27 mouse cellular contexts compared by ENCODE assay signal in the genomic region with DNA sequence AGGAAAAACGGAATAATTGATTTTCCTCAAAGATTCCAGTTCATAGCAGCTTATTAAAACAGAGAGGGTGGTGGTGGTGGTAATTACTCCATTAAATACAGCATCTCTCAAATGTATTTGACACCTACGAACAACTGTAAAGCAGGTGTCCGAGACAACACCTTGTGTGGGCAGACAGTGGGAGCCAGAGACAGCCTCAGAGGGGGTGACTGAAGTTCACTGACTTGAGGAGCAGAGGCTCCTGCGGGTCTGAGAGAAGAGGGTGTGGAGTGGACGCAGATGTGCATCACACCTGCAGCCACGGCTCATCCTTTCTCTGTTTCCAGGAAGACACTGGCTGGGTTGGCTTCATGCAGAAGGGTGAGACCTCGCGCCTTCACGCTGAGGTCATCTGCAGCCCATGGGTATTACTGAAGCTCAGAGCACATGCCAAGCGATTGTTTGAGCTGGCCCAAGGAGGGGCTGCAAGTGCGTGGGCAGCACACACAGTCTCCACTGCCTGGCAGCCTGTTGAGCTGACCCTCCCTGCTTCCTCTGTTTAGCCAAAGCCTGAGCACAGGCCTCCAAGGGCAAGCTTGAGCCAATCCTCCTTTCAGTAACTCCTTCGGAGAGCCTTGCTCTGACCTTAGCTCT.
DNase-seq lines count a peak whose midpoint lies in the region; ATAC-seq and TF ChIP-seq lines count a peak whose summit lies in the region.
"Had no signal": no experiment of that assay in that cellular context is flagged by ENCODE, and none has a peak within 500 bp of the region (broad histone marks: within the 10 kb centered on the region; RNA-seq: fewer than 3 reads in every experiment).

No protein-coding gene starts in this region.

- no peaks in the 10 kb centered on the region for H3K36me3 ChIP-seq in heart, embryonic 11.5 days (ENCODE audit: control insufficient read depth, insufficient read depth, low read length)
- no peaks in the 10 kb centered on the region for H3K36me3 ChIP-seq in midbrain, embryonic 15.5 days (replicated peaks)
- no peaks in the 10 kb centered on the region for H3K36me3 ChIP-seq in midbrain, embryonic 10.5 days
- H3K36me3 ChIP-seq: neural tube, embryonic 13.5 days had no signal

- no peak for ATAC-seq in heart, embryonic 11.5 days (replicated peaks; ENCODE audit: insufficient number of reproducible peaks, low FRiP score, low TSS enrichment)
- 0 out of 2 replicates have a peak, but pooled peaks have one; percentile 37 for ATAC-seq in midbrain, embryonic 15.5 days (replicated peaks)
- ATAC-seq: CD4-positive, CD25-positive, alpha-beta regulatory T cell, adult 4 months; forebrain, embryonic 14.5 days had no signal

- no peak overlapping the region for H3K9ac ChIP-seq in heart, embryonic 11.5 days (ENCODE audit: low read depth, low read length)
- H3K9ac ChIP-seq in midbrain, embryonic 15.5 days = no peak overlapping the region
- H3K9ac ChIP-seq: embryonic facial prominence, embryonic 12.5 days; liver, embryonic 14.5 days; lung, embryonic 14.5 days; neural tube, embryonic 13.5 days had no signal

- TF ChIP-seq CTCF in left cerebral cortex, adult 2 months (IDR thresholded peaks at IDR 0.05) = no peak

- DNase-seq in heart, adult 11 months = peak; percentile 92
- no peak for DNase-seq in left cerebral cortex, adult 2 months (ENCODE audit: extremely low spot score in 1 of 2, low spot score in 2 of 2)
- DNase-seq in left cerebral cortex, adult 18-20 months (ENCODE audit: low spot score in 2 of 2) = no peak
- no peak for DNase-seq in midbrain, embryonic 10.5 days (ENCODE audit: low spot score)
- DNase-seq in skeletal muscle tissue, adult 2 months (ENCODE audit: low read depth, low spot score) = peak; percentile 71
- no peak for DNase-seq in layer of hippocampus, postnatal 25 days (ENCODE audit: extremely low spot score in 1 of 2, low spot score in 1 of 2)
- DNase-seq: adrenal gland, postnatal 14 days; cerebellum, adult 11 months; cerebellum, adult 9-11 months; embryo, embryonic 11 days; heart, adult 2 months; heart, postnatal 10 days; kidney, adult 18-20 months; kidney, postnatal 4 days; layer of hippocampus, postnatal 36 days; liver; lung, embryonic 14.5 days had no signal

- H3K4me2 ChIP-seq in heart, embryonic 11.5 days = no peak overlapping the region
- no peak overlapping the region for H3K4me2 ChIP-seq in midbrain, embryonic 15.5 days
- H3K4me2 ChIP-seq: embryonic facial prominence, embryonic 12.5 days; heart, embryonic 13.5 days; lung, embryonic 14.5 days; neural tube, embryonic 13.5 days had no signal

- H3K27me3 ChIP-seq in heart, embryonic 11.5 days (ENCODE audit: control insufficient read depth, insufficient read depth, low read length) = no peaks in the 10 kb centered on the region
- H3K27me3 ChIP-seq in midbrain, embryonic 15.5 days (replicated peaks) = no peaks in the 10 kb centered on the region
- no peaks in the 10 kb centered on the region for H3K27me3 ChIP-seq in midbrain, embryonic 10.5 days (ENCODE audit: low read depth, poor library complexity, severe bottlenecking)
- H3K27me3 ChIP-seq: embryonic facial prominence, embryonic 12.5 days; neural tube, embryonic 13.5 days had no signal

- no peaks in the 10 kb centered on the region for H3K9me3 ChIP-seq in heart, embryonic 11.5 days (replicated peaks; ENCODE audit: control insufficient read depth, low read length)
- no peaks in the 10 kb centered on the region for H3K9me3 ChIP-seq in midbrain, embryonic 15.5 days
- no peaks in the 10 kb centered on the region for H3K9me3 ChIP-seq in midbrain, embryonic 10.5 days (replicated peaks)
- H3K9me3 ChIP-seq: embryonic facial prominence, embryonic 12.5 days; heart, embryonic 13.5 days; megakaryocyte, embryonic 14.5 days; neural tube, embryonic 13.5 days had no signal

- H3K4me1 ChIP-seq in heart, embryonic 11.5 days (ENCODE audit: control insufficient read depth, insufficient read depth, low read length) = no peaks in the 10 kb centered on the region
- H3K4me1 ChIP-seq in midbrain, embryonic 15.5 days = peaks cover 13% of the 10 kb centered on the region
- 0 out of 2 replicates have a peak, but pooled peaks cover 3% of the 10 kb centered on the region for H3K4me1 ChIP-seq in midbrain, embryonic 10.5 days
- H3K4me1 ChIP-seq: embryonic facial prominence, embryonic 12.5 days; megakaryocyte, embryonic 14.5 days had no signal

- intact Hi-C loops in left cerebral cortex, adult 2 months (cut with DNase I) = loop anchor here (5.0 kb wide), 1 partner anchor 91 kb away; no protein-coding TSS in a partner anchor

- no peak overlapping the region for H3K4me3 ChIP-seq in heart, embryonic 11.5 days (ENCODE audit: low read depth, low read length)
- no peak overlapping the region for H3K4me3 ChIP-seq in left cerebral cortex, adult 2 months
- no peak overlapping the region for H3K4me3 ChIP-seq in midbrain, embryonic 15.5 days
- no peak overlapping the region for H3K4me3 ChIP-seq in midbrain, embryonic 10.5 days
- H3K4me3 ChIP-seq: embryonic facial prominence, embryonic 12.5 days; heart, adult 2 months; heart, embryonic 13.5 days; megakaryocyte, embryonic 14.5 days; neural tube, embryonic 13.5 days had no signal

- WGBS in heart, embryonic 11.5 days (ENCODE audit: insufficient replicate concordance) = 85% methylated on average over 12 of the region's 12 CpGs
- 84% methylated on average over 12 of the region's 12 CpGs for WGBS in midbrain, embryonic 15.5 days
- 88% methylated on average over 12 of the region's 12 CpGs for WGBS in midbrain, embryonic 10.5 days

- H3K27ac ChIP-seq in heart, embryonic 11.5 days (ENCODE audit: low read depth, low read length) = no peak overlapping the region
- H3K27ac ChIP-seq in left cerebral cortex, adult 2 months = peak overlapping the region; percentile 83; the same call in 1 of the 2 replicates
- 0 out of 2 replicates have a peak overlapping the region, but pooled peaks have one; percentile 27 for H3K27ac ChIP-seq in midbrain, embryonic 15.5 days
- no peak overlapping the region for H3K27ac ChIP-seq in midbrain, embryonic 10.5 days (replicated peaks)
- H3K27ac ChIP-seq: embryonic facial prominence, embryonic 12.5 days; heart, adult 2 months; heart, embryonic 13.5 days; kidney, postnatal 0 days; liver, embryonic 14.5 days had no signal

Comparison
In these comparisons a context has a peak if more than half of its experiments do, and no peak if none do; other contexts are left out.
1. H3K27ac ChIP-seq: peak in left cerebral cortex, adult 2 months (single experiment) and midbrain, embryonic 15.5 days (single experiment); none in heart, embryonic 11.5 days (single experiment) and midbrain, embryonic 10.5 days (single experiment).
2. DNase-seq: peak in heart, adult 11 months (single experiment) and skeletal muscle tissue, adult 2 months (single experiment); none in left cerebral cortex, adult 2 months (0 of 2), left cerebral cortex, adult 18-20 months (0 of 2), midbrain, embryonic 10.5 days (single experiment) and layer of hippocampus, postnatal 25 days (0 of 2).